8 mouse cellular contexts compared by ENCODE assay signal in the genomic region with DNA sequence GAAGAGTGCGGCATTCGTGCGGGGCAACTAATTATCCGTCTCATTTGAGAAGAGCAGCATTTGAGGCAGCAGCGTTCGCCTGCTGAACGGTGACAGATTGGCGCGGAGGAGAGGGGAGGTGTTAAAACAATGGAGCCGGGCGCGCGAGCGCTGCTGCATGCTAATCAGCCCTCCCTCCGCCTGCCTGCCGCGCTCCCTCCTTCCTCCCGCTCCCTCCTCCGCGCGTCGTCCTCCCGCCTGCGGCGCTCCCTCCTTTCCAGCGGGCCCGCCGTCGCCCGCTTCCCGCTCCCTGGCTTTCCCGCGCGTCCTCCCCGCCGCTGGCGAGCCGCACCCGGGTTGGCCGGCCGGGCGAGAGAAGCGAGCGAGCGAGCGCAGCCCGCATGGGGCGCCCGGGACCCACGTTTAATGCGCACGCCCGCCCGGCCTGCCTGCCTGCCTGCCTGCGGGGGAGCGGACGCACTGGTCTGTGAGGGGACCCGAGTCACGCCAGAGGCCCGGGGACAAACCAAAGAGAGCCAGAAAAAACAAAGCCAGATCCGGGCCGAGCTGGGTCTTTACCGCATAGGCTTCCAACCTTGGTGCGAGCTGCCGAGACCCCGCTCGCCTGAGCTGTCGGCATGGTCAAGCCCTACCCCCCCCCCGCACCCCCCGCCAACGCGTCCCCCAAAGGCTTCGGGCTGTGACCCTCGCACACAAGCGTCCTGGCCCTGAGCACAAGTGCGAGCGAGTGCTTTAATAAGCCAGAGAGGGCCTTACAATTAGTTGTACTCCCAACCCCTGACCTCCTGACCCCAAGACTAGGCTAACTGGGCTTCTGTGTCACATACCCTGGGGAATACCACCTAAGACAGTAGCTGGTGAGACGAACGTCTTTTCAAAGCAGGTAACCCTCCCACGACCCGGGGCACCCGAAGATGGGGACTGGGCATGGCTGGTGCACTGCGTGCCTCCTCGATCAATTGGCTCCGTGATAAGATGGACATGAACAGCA. TPM values are rescaled to one million over a fixed set of nuclear protein-coding genes. Genes with fewer than 3 reads are reported as not detected.
DNase-seq lines count a peak whose midpoint lies in the region; ATAC-seq and TF ChIP-seq lines count a peak whose summit lies in the region.

No protein-coding gene starts in this region.

- 5% methylated on average over 84 of the region's 85 CpGs for WGBS in bone marrow, adult 2 months
- under 1% methylated on average over 85 of the region's 85 CpGs for WGBS in embryonic facial prominence, embryonic 13.5 days
- under 1% methylated on average over 85 of the region's 85 CpGs for WGBS in heart, embryonic 10.5 days
- under 1% methylated on average over 54 of the region's 85 CpGs for WGBS in kidney, embryonic 14.5 days
- under 1% methylated on average over 84 of the region's 85 CpGs for WGBS in limb, embryonic 13.5 days
- under 1% methylated on average over 82 of the region's 85 CpGs for WGBS in midbrain, embryonic 16.5 days

- no peaks in the 10 kb centered on the region for H3K9me3 ChIP-seq in embryonic facial prominence, embryonic 13.5 days
- H3K9me3 ChIP-seq in heart, embryonic 10.5 days = no peaks in the 10 kb centered on the region
- H3K9me3 ChIP-seq in kidney, embryonic 14.5 days (ENCODE audit: control insufficient read depth, low read length) = no peaks in the 10 kb centered on the region
- H3K9me3 ChIP-seq in limb, embryonic 13.5 days = no peaks in the 10 kb centered on the region
- H3K9me3 ChIP-seq in midbrain, embryonic 16.5 days (replicated peaks; ENCODE audit: control insufficient read depth, low read length, poor library complexity, severe bottlenecking) = no peaks in the 10 kb centered on the region

- TF ChIP-seq POLR2A in bone marrow, adult 2 months (IDR thresholded peaks at IDR 0.05; ENCODE audit: borderline replicate concordance, control insufficient read depth, low read depth, low read length) = no peak

- ATAC-seq in embryonic facial prominence, embryonic 13.5 days (ENCODE audit: insufficient number of reproducible peaks, insufficient read depth, low FRiP score, low TSS enrichment, low read depth) = peak; percentile 68
- peak; percentile 89 for ATAC-seq in kidney, embryonic 14.5 days (ENCODE audit: low FRiP score, low TSS enrichment)
- ATAC-seq in limb, embryonic 13.5 days (ENCODE audit: low FRiP score, low read depth) = peak; percentile 80
- peak; percentile 94 for ATAC-seq in midbrain, embryonic 16.5 days

- H3K9ac ChIP-seq in embryonic facial prominence, embryonic 13.5 days = peak overlapping the region; percentile 73
- peak overlapping the region; percentile 70 for H3K9ac ChIP-seq in kidney, embryonic 14.5 days (ENCODE audit: low read depth, low read length)
- peak overlapping the region; percentile 72 for H3K9ac ChIP-seq in limb, embryonic 13.5 days
- peak overlapping the region; percentile 87 for H3K9ac ChIP-seq in midbrain, embryonic 16.5 days (ENCODE audit: low read depth, low read length)

- no peaks in the 10 kb centered on the region for H3K36me3 ChIP-seq in embryonic facial prominence, embryonic 13.5 days
- H3K36me3 ChIP-seq in heart, embryonic 10.5 days = no peaks in the 10 kb centered on the region
- no peaks in the 10 kb centered on the region for H3K36me3 ChIP-seq in kidney, embryonic 14.5 days (ENCODE audit: control insufficient read depth, insufficient read depth, low read length)
- no peaks in the 10 kb centered on the region for H3K36me3 ChIP-seq in limb, embryonic 13.5 days
- no peaks in the 10 kb centered on the region for H3K36me3 ChIP-seq in midbrain, embryonic 16.5 days (ENCODE audit: control insufficient read depth, insufficient read depth, low read length)
- H3K36me3 ChIP-seq in splenic B cell, adult 2 months (ENCODE audit: control insufficient read depth, insufficient read depth, low read length, poor library complexity, severe bottlenecking) = peaks cover 11% of the 10 kb centered on the region; the same call in 1 of the 2 replicates

- no peak overlapping the region for H3K27ac ChIP-seq in bone marrow, adult 2 months (ENCODE audit: control insufficient read depth, insufficient read depth, low read depth, low read length, poor library complexity)
- no peak overlapping the region for H3K27ac ChIP-seq in embryonic facial prominence, embryonic 13.5 days
- peak overlapping the region; percentile 87 for H3K27ac ChIP-seq in heart, embryonic 10.5 days
- no peak overlapping the region for H3K27ac ChIP-seq in kidney, embryonic 14.5 days (ENCODE audit: low read depth, low read length)
- no peak overlapping the region for H3K27ac ChIP-seq in limb, embryonic 13.5 days
- H3K27ac ChIP-seq in midbrain, embryonic 16.5 days (ENCODE audit: low read length) = peak overlapping the region; percentile 95

- no peak for TF ChIP-seq CTCF in bone marrow, adult 2 months (IDR thresholded peaks at IDR 0.05; ENCODE audit: control insufficient read depth, insufficient read depth, low read length)

- DNase-seq in B cell, adult 2 months = peak; percentile 50 to 52
- peak; percentile 84 for DNase-seq in heart, embryonic 10.5 days (ENCODE audit: low spot score)
- peak; percentile 44 for DNase-seq in splenic B cell, adult 2 months (ENCODE audit: low read depth, low spot score)

- H3K4me3 ChIP-seq in bone marrow, adult 2 months (replicated peaks; ENCODE audit: control insufficient read depth, low read depth, low read length) = peak overlapping the region; percentile 37
- H3K4me3 ChIP-seq in embryonic facial prominence, embryonic 13.5 days = peak overlapping the region; percentile 57
- peak overlapping the region; percentile 77 for H3K4me3 ChIP-seq in heart, embryonic 10.5 days
- H3K4me3 ChIP-seq in kidney, embryonic 14.5 days (ENCODE audit: low read length) = peak overlapping the region; percentile 53
- H3K4me3 ChIP-seq in limb, embryonic 13.5 days = peak overlapping the region; percentile 60
- peak overlapping the region; percentile 62 for H3K4me3 ChIP-seq in midbrain, embryonic 16.5 days (ENCODE audit: low read depth, low read length)

- H3K4me1 ChIP-seq in bone marrow, adult 2 months (ENCODE audit: control insufficient read depth, insufficient read depth, low read length) = no peaks in the 10 kb centered on the region
- peaks cover 9% of the 10 kb centered on the region for H3K4me1 ChIP-seq in embryonic facial prominence, embryonic 13.5 days
- peaks cover 14% of the 10 kb centered on the region for H3K4me1 ChIP-seq in heart, embryonic 10.5 days
- H3K4me1 ChIP-seq in kidney, embryonic 14.5 days (ENCODE audit: control insufficient read depth, insufficient read depth, low read length) = peaks cover 9% of the 10 kb centered on the region; the same call in 1 of the 2 replicates
- peaks cover 14% of the 10 kb centered on the region for H3K4me1 ChIP-seq in limb, embryonic 13.5 days
- peaks cover 5% of the 10 kb centered on the region; the same call in 1 of the 2 replicates for H3K4me1 ChIP-seq in midbrain, embryonic 16.5 days (ENCODE audit: control insufficient read depth, insufficient read depth, low read length)

- H3K4me2 ChIP-seq in embryonic facial prominence, embryonic 13.5 days = peak overlapping the region; percentile 98
- peak overlapping the region; percentile 98 for H3K4me2 ChIP-seq in kidney, embryonic 14.5 days (replicated peaks; ENCODE audit: low read depth, low read length)
- peak overlapping the region; percentile 93 for H3K4me2 ChIP-seq in limb, embryonic 13.5 days (replicated peaks)
- H3K4me2 ChIP-seq in midbrain, embryonic 16.5 days (ENCODE audit: low read length) = peak overlapping the region; percentile 84

- peaks cover 14% of the 10 kb centered on the region for H3K27me3 ChIP-seq in embryonic facial prominence, embryonic 13.5 days
- peaks cover 10% of the 10 kb centered on the region; the same call in 1 of the 2 replicates for H3K27me3 ChIP-seq in heart, embryonic 10.5 days (ENCODE audit: insufficient read depth, poor library complexity, severe bottlenecking)
- H3K27me3 ChIP-seq in kidney, embryonic 14.5 days (ENCODE audit: control insufficient read depth, insufficient read depth, low read length) = 0 out of 2 replicates have a peak, but pooled peaks cover 3% of the 10 kb centered on the region
- peaks cover 25% of the 10 kb centered on the region for H3K27me3 ChIP-seq in limb, embryonic 13.5 days
- H3K27me3 ChIP-seq in midbrain, embryonic 16.5 days (ENCODE audit: control insufficient read depth, insufficient read depth, low read depth, low read length) = peaks cover 2% of the 10 kb centered on the region; the same call in 1 of the 2 replicates
- H3K27me3 ChIP-seq in splenic B cell, adult 2 months (ENCODE audit: control insufficient read depth, insufficient read depth, low read length, poor library complexity, severe bottlenecking) = peaks cover 5% of the 10 kb centered on the region

RNA-seq across cellular contexts. Expression of gene Psmd14, which starts 54.8 kb away (rescaled TPM):
- 43.3 and 70.8 TPM in 2 replicates for polyA plus RNA-seq in bone marrow, adult 2 months (2011; ENCODE audit: insufficient read depth, insufficient read length, low replicate concordance, missing spikeins)
- polyA plus RNA-seq in embryonic facial prominence, embryonic 13.5 days (2015; fragmentation: Nextera tagmentation; extraction: Ambion mirVana) = 179 and 200 TPM in 2 replicates
- polyA plus RNA-seq in heart, embryonic 10.5 days (2016; fragmentation: Nextera tagmentation; extraction: Ambion mirVana) = 178 and 206 TPM in 2 replicates
- 188 and 208 TPM in 2 replicates for polyA plus RNA-seq in kidney, embryonic 14.5 days (2014; fragmentation: Nextera tagmentation; extraction: Ambion mirVana)
- 184 and 190 TPM in 2 replicates for polyA plus RNA-seq in limb, embryonic 13.5 days (2015; fragmentation: Nextera tagmentation; extraction: Ambion mirVana)
- 192 and 195 TPM in 2 replicates for polyA plus RNA-seq in midbrain, embryonic 16.5 days (2015; fragmentation: Nextera tagmentation; extraction: Ambion mirVana)

Comparison
In these comparisons a context has a peak if more than half of its experiments do, and no peak if none do; other contexts are left out.
1. H3K27ac ChIP-seq: peak in heart, embryonic 10.5 days (single experiment) and midbrain, embryonic 16.5 days (single experiment); none in bone marrow, adult 2 months (single experiment), embryonic facial prominence, embryonic 13.5 days (single experiment), kidney, embryonic 14.5 days (single experiment) and limb, embryonic 13.5 days (single experiment).
2. Peak in every context shown above with its lines, with median percentiles within 50 percentile points of each other: DNase-seq, H3K4me3 ChIP-seq, ATAC-seq, H3K4me2 ChIP-seq and H3K9ac ChIP-seq.